Mouse (Mus musculus): ENCODE measurements around the gene Ltbp1. TPM values are rescaled to one million over a fixed set of nuclear protein-coding genes. Genes with fewer than 3 reads are reported as not detected.

Gene Ltbp1
- polyA plus RNA-seq, 1 experiment from 2014 or later: 4.2 TPM

- Histone ChIP-seq H3K9me3 (ENCODE audit: control insufficient read depth, low read length) (no peaks in the 10 kb centered on the region), H3K36me3 (ENCODE audit: control insufficient read depth, insufficient read depth, low read length) (no peaks in the 10 kb centered on the region), H3K27ac (ENCODE audit: low read depth, low read length) (peak overlapping the region; percentile 58; the same call in 1 of the 2 replicates), H3K4me2 (ENCODE audit: low read depth, low read length, severe bottlenecking) (peak overlapping the region; percentile 42), H3K4me3 (ENCODE audit: low read depth, low read length) (peak overlapping the region; percentile 13), H3K4me1 (replicated peaks; ENCODE audit: control insufficient read depth, insufficient read depth, low read length) (peaks cover 9% of the 10 kb centered on the region; the same call in 1 of the 2 replicates), H3K27me3 (ENCODE audit: control insufficient read depth, insufficient read depth, low read length) (no peaks in the 10 kb centered on the region), H3K9ac (ENCODE audit: low read length) (peak overlapping the region; percentile 28)
- 3% methylated on average over 26 of the region's 26 CpGs for WGBS
- DNase-seq (ENCODE audit: low spot score) (peak; percentile 85), ATAC-seq (replicated peaks; ENCODE audit: low FRiP score) (peak; percentile 92)
Observed at GRCm38 (mm10) chr17:74993726-74994581, 11.4 kb upstream of the Ltbp1 start.

GRCm38 (mm10) chr17:74994582-74994893, 10.8 kb upstream of the Ltbp1 start:
- ATAC-seq (replicated peaks; ENCODE audit: low FRiP score) (peak; percentile 80), DNase-seq (ENCODE audit: low spot score) (peak; percentile 62)
- Histone ChIP-seq H3K36me3 (ENCODE audit: control insufficient read depth, insufficient read depth, low read length) (no peaks in the 10 kb centered on the region), H3K9me3 (ENCODE audit: control insufficient read depth, low read length) (no peaks in the 10 kb centered on the region), H3K4me3 (ENCODE audit: low read depth, low read length) (peak overlapping the region; percentile 13; the same call in 1 of the 2 replicates), H3K27me3 (ENCODE audit: control insufficient read depth, insufficient read depth, low read length) (no peaks in the 10 kb centered on the region), H3K9ac (ENCODE audit: low read length) (peak overlapping the region; percentile 28; the same call in 1 of the 2 replicates), H3K4me1 (replicated peaks; ENCODE audit: control insufficient read depth, insufficient read depth, low read length) (peaks cover 9% of the 10 kb centered on the region; the same call in 1 of the 2 replicates), H3K4me2 (ENCODE audit: low read depth, low read length, severe bottlenecking) (peak overlapping the region; percentile 42), H3K27ac (ENCODE audit: low read depth, low read length) (peak overlapping the region; percentile 58)
- 1% methylated on average over 4 of the region's 4 CpGs for WGBS

- DNase-seq (ENCODE audit: low spot score) (no peak), ATAC-seq (replicated peaks; ENCODE audit: low FRiP score) (no peak)
- Histone ChIP-seq H3K4me3 (ENCODE audit: low read depth, low read length) (no peak overlapping the region), H3K4me1 (replicated peaks; ENCODE audit: control insufficient read depth, insufficient read depth, low read length) (peaks cover 9% of the 10 kb centered on the region; the same call in 1 of the 2 replicates), H3K27ac (ENCODE audit: low read depth, low read length) (no peak overlapping the region), H3K27me3 (ENCODE audit: control insufficient read depth, insufficient read depth, low read length) (no peaks in the 10 kb centered on the region), H3K36me3 (ENCODE audit: control insufficient read depth, insufficient read depth, low read length) (no peaks in the 10 kb centered on the region), H3K9me3 (ENCODE audit: control insufficient read depth, low read length) (no peaks in the 10 kb centered on the region), H3K4me2 (ENCODE audit: low read depth, low read length, severe bottlenecking) (no peak overlapping the region), H3K9ac (ENCODE audit: low read length) (no peak overlapping the region)
- 37% methylated on average over 3 of the region's 3 CpGs for WGBS
Observed at GRCm38 (mm10) chr17:74995266-74995665, 10.1 kb upstream of the Ltbp1 start.

- H3K27ac ChIP-seq (ENCODE audit: low read depth, low read length): no peak overlapping the region
- peaks cover 3% of the 10 kb centered on the region; the same call in 1 of the 2 replicates for H3K4me1 ChIP-seq (replicated peaks; ENCODE audit: control insufficient read depth, insufficient read depth, low read length)
- no peak for ATAC-seq (replicated peaks; ENCODE audit: low FRiP score)
- WGBS: 86% methylated on average over 2 of the region's 2 CpGs
- H3K4me2 ChIP-seq (ENCODE audit: low read depth, low read length, severe bottlenecking): no peak overlapping the region
- no peaks in the 10 kb centered on the region for H3K9me3 ChIP-seq (ENCODE audit: control insufficient read depth, low read length)
- H3K36me3 ChIP-seq (ENCODE audit: control insufficient read depth, insufficient read depth, low read length): no peaks in the 10 kb centered on the region
- H3K9ac ChIP-seq (ENCODE audit: low read length): no peak overlapping the region
- H3K27me3 ChIP-seq (ENCODE audit: control insufficient read depth, insufficient read depth, low read length): no peaks in the 10 kb centered on the region
- no peak for DNase-seq (ENCODE audit: low spot score)
- H3K4me3 ChIP-seq (ENCODE audit: low read depth, low read length): no peak overlapping the region
Observed at GRCm38 (mm10) chr17:75000066-75000465, 5.3 kb upstream of the Ltbp1 start.

- WGBS: under 1% methylated on average over 11 of the region's 11 CpGs
- Histone ChIP-seq H3K4me2 (ENCODE audit: low read depth, low read length, severe bottlenecking) (peak overlapping the region; percentile 96), H3K9me3 (ENCODE audit: control insufficient read depth, low read length) (no peaks in the 10 kb centered on the region), H3K4me1 (replicated peaks; ENCODE audit: control insufficient read depth, insufficient read depth, low read length) (no peaks in the 10 kb centered on the region; the same call in 1 of the 2 replicates), H3K4me3 (ENCODE audit: low read depth, low read length) (peak overlapping the region; percentile 79), H3K27me3 (ENCODE audit: control insufficient read depth, insufficient read depth, low read length) (no peaks in the 10 kb centered on the region), H3K9ac (ENCODE audit: low read length) (peak overlapping the region; percentile 21; the same call in 1 of the 2 replicates), H3K36me3 (ENCODE audit: control insufficient read depth, insufficient read depth, low read length) (no peaks in the 10 kb centered on the region), H3K27ac (ENCODE audit: low read depth, low read length) (no peak overlapping the region)
- peak; percentile 94 for DNase-seq (ENCODE audit: low spot score)
- peak; percentile 83 for ATAC-seq (replicated peaks; ENCODE audit: low FRiP score)
Observed at GRCm38 (mm10) chr17:75004820-75005219, 548 bp upstream of the Ltbp1 start.

GRCm38 (mm10) chr17:75005685-75006680, 615 bp downstream of the Ltbp1 start:
- H3K9me3 ChIP-seq (ENCODE audit: control insufficient read depth, low read length): no peaks in the 10 kb centered on the region
- H3K9ac ChIP-seq (ENCODE audit: low read length): peak overlapping the region; percentile 75
- WGBS: under 1% methylated on average over 94 of the region's 94 CpGs
- no peaks in the 10 kb centered on the region; the same call in 1 of the 2 replicates for H3K4me1 ChIP-seq (replicated peaks; ENCODE audit: control insufficient read depth, insufficient read depth, low read length)
- DNase-seq (ENCODE audit: low spot score): peak; percentile 84
- no peaks in the 10 kb centered on the region for H3K27me3 ChIP-seq (ENCODE audit: control insufficient read depth, insufficient read depth, low read length)
- no peak overlapping the region for H3K27ac ChIP-seq (ENCODE audit: low read depth, low read length)
- peak; percentile 74 for ATAC-seq (replicated peaks; ENCODE audit: low FRiP score)
- peak overlapping the region; percentile 79 for H3K4me3 ChIP-seq (ENCODE audit: low read depth, low read length)
- no peaks in the 10 kb centered on the region for H3K36me3 ChIP-seq (ENCODE audit: control insufficient read depth, insufficient read depth, low read length)
- peak overlapping the region; percentile 96 for H3K4me2 ChIP-seq (ENCODE audit: low read depth, low read length, severe bottlenecking)

- no peak for ATAC-seq (replicated peaks; ENCODE audit: low FRiP score)
- Histone ChIP-seq H3K4me1 (replicated peaks; ENCODE audit: control insufficient read depth, insufficient read depth, low read length) (no peaks in the 10 kb centered on the region; the same call in 1 of the 2 replicates), H3K27me3 (ENCODE audit: control insufficient read depth, insufficient read depth, low read length) (no peaks in the 10 kb centered on the region), H3K36me3 (ENCODE audit: control insufficient read depth, insufficient read depth, low read length) (no peaks in the 10 kb centered on the region), H3K4me3 (ENCODE audit: low read depth, low read length) (no peak overlapping the region), H3K27ac (ENCODE audit: low read depth, low read length) (no peak overlapping the region), H3K9ac (ENCODE audit: low read length) (no peak overlapping the region), H3K4me2 (ENCODE audit: low read depth, low read length, severe bottlenecking) (no peak overlapping the region), H3K9me3 (ENCODE audit: control insufficient read depth, low read length) (no peaks in the 10 kb centered on the region)
- WGBS: 84% methylated on average over 6 of the region's 6 CpGs
- DNase-seq (ENCODE audit: low spot score): no peak
Observed at GRCm38 (mm10) chr17:75010955-75011354, 5.6 kb downstream of the Ltbp1 start.

GRCm38 (mm10) chr17:75013211-75013610, 7.8 kb downstream of the Ltbp1 start:
- no peak for DNase-seq (ENCODE audit: low spot score)
- Histone ChIP-seq H3K9ac (ENCODE audit: low read length) (no peak overlapping the region), H3K9me3 (ENCODE audit: control insufficient read depth, low read length) (no peaks in the 10 kb centered on the region), H3K4me1 (replicated peaks; ENCODE audit: control insufficient read depth, insufficient read depth, low read length) (no peaks in the 10 kb centered on the region), H3K27ac (ENCODE audit: low read depth, low read length) (no peak overlapping the region), H3K27me3 (ENCODE audit: control insufficient read depth, insufficient read depth, low read length) (no peaks in the 10 kb centered on the region), H3K4me3 (ENCODE audit: low read depth, low read length) (no peak overlapping the region), H3K4me2 (ENCODE audit: low read depth, low read length, severe bottlenecking) (no peak overlapping the region), H3K36me3 (ENCODE audit: control insufficient read depth, insufficient read depth, low read length) (no peaks in the 10 kb centered on the region)
- 48% methylated on average over 4 of the region's 4 CpGs for WGBS
- ATAC-seq (replicated peaks; ENCODE audit: low FRiP score): no peak

Measured in forebrain, embryonic 11.5 days (tissue).